Mouse (Mus musculus) E14TG2a.4 (cell line): Measurements from ENCODE around the gene Nr3c2.

ENCODE experiments used
- CTCF ChIP-seq: conservative IDR thresholded peaks from 2 replicates; pipeline ENCODE4 v1.5.1; 2014; ENCODE audit warnings: low read length
- POU5F1 ChIP-seq: IDR thresholded peaks from 2 replicates; pipeline ENCODE4 v1.6.1; 2014; ENCODE audit warnings: low read length, borderline replicate concordance

- TF ChIP-seq CTCF (no peak), POU5F1 (no peak)
Observed at GRCm38 (mm10) chr8:77236701-77237100, 337.5 kb downstream of the Nr3c2 start.
